Mouse (Mus musculus) neutrophil, adult 5-6 weeks (primary cell): ENCODE measurements around the gene Pitpnm2. TPM values are rescaled to one million over a fixed set of nuclear protein-coding genes. Genes with fewer than 3 reads are reported as not detected.

Experiments used
- ATAC-seq: fragments of 151-379, 151-347 bp; 2 replicates; pipeline ENCODE4 v1.8.0; 2017; ENCODE audit warnings: mild to moderate bottlenecking, moderate TSS enrichment; ENCODE audit not compliant: insufficient number of reproducible peaks, poor library complexity, low FRiP score, severe bottlenecking; ENCODE audit errors: extremely low read depth
- total RNA-seq: library from RNA; stranded (forward); fragments of 200-1000 nt; gene quantifications from 2 replicates; pipeline ENCODE4 v1.2.3, GENCODE M21; 2017

Gene Pitpnm2
- total RNA-seq, 1 experiment from 2014 or later: 11.3 TPM

GRCm38 (mm10) chr5:124085513-124085912 lies 164.0 kb downstream of the Pitpnm2 start:
- no peak for ATAC-seq

GRCm38 (mm10) chr5:124084588-124085173 lies 164.9 kb downstream of the Pitpnm2 start:
- peak; percentile 76 for ATAC-seq

- no peak for ATAC-seq
Measured at GRCm38 (mm10) chr5:124083850-124084587, 165.5 kb downstream of the Pitpnm2 start.

GRCm38 (mm10) chr5:124082941-124083688 lies 166.4 kb downstream of the Pitpnm2 start:
- ATAC-seq: no peak

- no peak for ATAC-seq
Measured at GRCm38 (mm10) chr5:124082447-124082846, 167.1 kb downstream of the Pitpnm2 start.

- ATAC-seq: no peak
Measured at GRCm38 (mm10) chr5:124079880-124080279, 169.7 kb downstream of the Pitpnm2 start.

- no peak for ATAC-seq
Measured at GRCm38 (mm10) chr5:124078794-124079416, 170.7 kb downstream of the Pitpnm2 start.

GRCm38 (mm10) chr5:124077856-124078460 lies 171.6 kb downstream of the Pitpnm2 start:
- ATAC-seq: no peak

- ATAC-seq: no peak
Measured at GRCm38 (mm10) chr5:124077241-124077640, 172.3 kb downstream of the Pitpnm2 start.

GRCm38 (mm10) chr5:124076559-124076958 lies 173.0 kb downstream of the Pitpnm2 start:
- ATAC-seq: no peak

GRCm38 (mm10) chr5:124075716-124076115 lies 173.8 kb downstream of the Pitpnm2 start:
- 0 out of 2 replicates have a peak, but pooled peaks have one; percentile 10 for ATAC-seq

- no peak for ATAC-seq
Measured at GRCm38 (mm10) chr5:124074845-124075307, 174.7 kb downstream of the Pitpnm2 start.

GRCm38 (mm10) chr5:124073682-124074081 lies 175.9 kb downstream of the Pitpnm2 start:
- ATAC-seq: no peak

GRCm38 (mm10) chr5:124069657-124070056 lies 179.9 kb downstream of the Pitpnm2 start:
- no peak for ATAC-seq

Other genes with a start within 250 kb of the Pitpnm2 start
- 31.6 and 33.2 TPM in 2 replicates for gene Vps37b, start 217.5 kb downstream of the Pitpnm2 start, total RNA-seq
- gene Abcb9, start 154.0 kb downstream of the Pitpnm2 start, total RNA-seq: 0.86 and 2.0 TPM in 2 replicates
- 13.5 and 22.0 TPM in 2 replicates for gene Ogfod2, start 137.5 kb downstream of the Pitpnm2 start, total RNA-seq
- gene Arl6ip4, start 133.7 kb downstream of the Pitpnm2 start, total RNA-seq: 54.9 and 66.2 TPM in 2 replicates
- 14.0 and 18.3 TPM in 2 replicates for gene Mphosph9, start 78.2 kb upstream of the Pitpnm2 start, total RNA-seq
- 5.5 and 6.9 TPM in 2 replicates for gene 2810006K23Rik, start 78.3 kb upstream of the Pitpnm2 start, total RNA-seq
- gene Cdk2ap1, start 113.3 kb upstream of the Pitpnm2 start, total RNA-seq: 78.1 and 86.2 TPM in 2 replicates
- 306 and 307 TPM in 2 replicates for gene Sbno1, start 176.2 kb upstream of the Pitpnm2 start, total RNA-seq
- gene Kmt5a, start 190.2 kb upstream of the Pitpnm2 start, total RNA-seq: 58.0 and 70.0 TPM in 2 replicates
- 40.5 and 44.6 TPM in 2 replicates for gene Rilpl2, start 228.6 kb upstream of the Pitpnm2 start, total RNA-seq
- gene Snrnp35, start 233.4 kb upstream of the Pitpnm2 start, total RNA-seq: 4.7 and 9.3 TPM in 2 replicates